Mouse (Mus musculus) stomach, postnatal 0 days (tissue): Measurements from ENCODE around the gene Slc35f6.

Experiments
- CTCF ChIP-seq: IDR thresholded peaks from 2 replicates; pipeline ENCODE4 v1.5.1; 2016; ENCODE audit warnings: antibody characterized with exemption, low read depth, mild to moderate bottlenecking, moderate library complexity
- EP300 ChIP-seq: optimal IDR thresholded peaks from 2 replicates; pipeline ENCODE3; 2016; ENCODE audit warnings: antibody characterized with exemption

DNA sequence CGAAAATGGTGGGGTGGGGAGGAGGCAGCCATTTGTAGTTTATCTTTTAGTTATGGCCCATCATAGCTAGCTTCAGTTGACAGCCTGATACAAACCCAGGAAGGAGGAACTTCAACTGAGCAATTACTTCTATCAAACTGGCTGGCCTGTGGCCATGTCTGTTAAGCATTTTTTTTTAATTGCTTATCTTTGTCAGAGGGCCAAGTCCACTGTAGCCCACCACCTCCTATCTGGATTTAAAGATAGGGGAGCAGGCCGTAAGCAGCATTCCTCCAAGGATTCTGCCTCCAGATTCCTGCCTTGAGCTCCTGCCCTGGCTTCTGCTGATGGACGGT lies 21.7 kb downstream of the Slc35f6 start:
- TF ChIP-seq CTCF (no peak), EP300 (no peak)
